Mouse (Mus musculus): Measurements from ENCODE around the gene Trim14. TPM values are rescaled to one million over a fixed set of nuclear protein-coding genes. Genes with fewer than 3 reads are reported as not detected.

Trim14 gene
- total and polyA plus RNA-seq, 3 experiments = 2.1 to 2.9 (median 2.5) TPM

- H3K36me3 ChIP-seq (ENCODE audit: control insufficient read depth, insufficient read depth, low read length) = no peaks in the 10 kb centered on the region
- no peaks in the 10 kb centered on the region for H3K27me3 ChIP-seq (ENCODE audit: control insufficient read depth, insufficient read depth, low read length)
- intact Hi-C loops (cut with DNase I) = loop anchor here (10.0 kb wide), 1 partner anchor 121 kb away; the partner anchor contains the start of gene Tbc1d2
- DNase-seq = peak; percentile 45 to 55
- H3K9ac ChIP-seq (ENCODE audit: low read depth, low read length) = 0 out of 2 replicates have a peak overlapping the region, but pooled peaks have one; percentile 23
- H3K4me3 ChIP-seq = peak overlapping the region; percentile 35
- H3K4me1 ChIP-seq (ENCODE audit: control insufficient read depth, insufficient read depth, low read length) = peaks cover 3% of the 10 kb centered on the region; the same call in 1 of the 2 replicates
- WGBS = 11% methylated on average over 29 of the region's 29 CpGs
- no peaks in the 10 kb centered on the region for H3K79me2 ChIP-seq (replicated peaks; ENCODE audit: control insufficient read depth, insufficient read depth, low read length)
- peak overlapping the region; percentile 53 for H3K27ac ChIP-seq
- no peak for TF ChIP-seq EP300 (IDR thresholded peaks at IDR 0.05; ENCODE audit: insufficient read depth, low read depth, low read length)
- TF ChIP-seq POLR2A (IDR thresholded peaks at IDR 0.05; ENCODE audit: insufficient read depth, low read depth, low read length) = no peak
- TF ChIP-seq CTCF (IDR thresholded peaks at IDR 0.05) = no peak
These were observed 1.8 kb downstream of the Trim14 start for GRCm38 (mm10) chr4:46533934-46534720.

DNA sequence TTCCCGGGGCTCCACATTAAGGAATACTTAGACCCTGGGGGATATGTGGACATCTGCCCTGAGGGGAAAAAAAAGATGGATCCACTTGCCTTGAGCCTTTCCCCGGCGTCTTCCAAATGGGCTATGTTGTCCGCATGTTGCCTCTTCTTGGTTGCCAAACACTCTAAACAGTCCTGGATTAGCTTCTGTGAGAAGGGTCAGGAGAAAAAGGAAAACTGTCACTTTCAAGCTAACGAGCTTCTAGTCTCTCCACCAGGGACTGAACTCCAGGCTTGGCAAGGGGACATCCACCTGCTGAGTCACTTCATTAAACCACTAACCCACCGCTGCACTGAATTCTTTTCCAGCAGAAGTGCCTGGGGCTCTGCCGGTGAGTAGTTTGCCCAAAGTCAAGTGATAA, 3.0 kb downstream of the Trim14 start:
- H3K9ac ChIP-seq (ENCODE audit: low read depth, low read length) = no peak overlapping the region
- H3K27me3 ChIP-seq (ENCODE audit: control insufficient read depth, insufficient read depth, low read length) = no peaks in the 10 kb centered on the region
- H3K4me1 ChIP-seq (ENCODE audit: control insufficient read depth, insufficient read depth, low read length) = peaks cover 3% of the 10 kb centered on the region; the same call in 1 of the 2 replicates
- H3K27ac ChIP-seq = no peak overlapping the region
- H3K36me3 ChIP-seq (ENCODE audit: control insufficient read depth, insufficient read depth, low read length) = no peaks in the 10 kb centered on the region
- TF ChIP-seq POLR2A (IDR thresholded peaks at IDR 0.05; ENCODE audit: insufficient read depth, low read depth, low read length) (no peak), CTCF (IDR thresholded peaks at IDR 0.05) (no peak), EP300 (IDR thresholded peaks at IDR 0.05; ENCODE audit: insufficient read depth, low read depth, low read length) (no peak)
- no peak for DNase-seq
- no peak overlapping the region for H3K4me3 ChIP-seq
- WGBS = 85% methylated on average over 7 of the region's 7 CpGs
- intact Hi-C loops (cut with DNase I) = loop anchor here (10.0 kb wide), 1 partner anchor 122 kb away; the partner anchor contains the start of gene Tbc1d2
- H3K79me2 ChIP-seq (replicated peaks; ENCODE audit: control insufficient read depth, insufficient read depth, low read length) = no peaks in the 10 kb centered on the region

DNA sequence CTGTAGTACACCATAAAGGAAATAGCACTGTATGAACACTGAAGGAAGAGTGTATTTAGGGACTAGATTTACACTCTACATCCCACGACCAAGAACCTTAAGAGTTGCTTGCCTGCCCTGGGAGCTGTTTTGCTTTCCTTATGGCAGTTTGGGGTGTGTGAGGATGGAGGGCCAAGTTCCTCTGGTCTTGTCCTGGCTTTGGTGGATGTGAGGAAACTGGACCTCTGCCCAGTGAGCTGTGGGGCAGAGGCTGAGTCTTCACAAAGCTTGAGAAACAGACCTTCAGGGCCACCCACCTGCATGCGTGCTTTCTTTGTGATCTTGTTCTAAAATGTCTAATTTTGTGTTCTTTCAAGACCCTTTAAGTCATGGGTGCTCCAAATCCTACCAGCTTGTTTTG, 3.4 kb downstream of the Trim14 start:
- intact Hi-C loops (cut with DNase I) = loop anchor here (10.0 kb wide), 1 partner anchor 122 kb away; the partner anchor contains the start of gene Tbc1d2
- no peaks in the 10 kb centered on the region for H3K79me2 ChIP-seq (replicated peaks; ENCODE audit: control insufficient read depth, insufficient read depth, low read length)
- no peaks in the 10 kb centered on the region for H3K27me3 ChIP-seq (ENCODE audit: control insufficient read depth, insufficient read depth, low read length)
- 76% methylated on average over 2 of the region's 2 CpGs for WGBS
- H3K36me3 ChIP-seq (ENCODE audit: control insufficient read depth, insufficient read depth, low read length) = no peaks in the 10 kb centered on the region
- no peak overlapping the region for H3K4me3 ChIP-seq
- TF ChIP-seq POLR2A (IDR thresholded peaks at IDR 0.05; ENCODE audit: insufficient read depth, low read depth, low read length) = no peak
- TF ChIP-seq CTCF (IDR thresholded peaks at IDR 0.05) = no peak
- no peak for TF ChIP-seq EP300 (IDR thresholded peaks at IDR 0.05; ENCODE audit: insufficient read depth, low read depth, low read length)
- H3K4me1 ChIP-seq (ENCODE audit: control insufficient read depth, insufficient read depth, low read length) = peaks cover 3% of the 10 kb centered on the region; the same call in 1 of the 2 replicates
- H3K9ac ChIP-seq (ENCODE audit: low read depth, low read length) = no peak overlapping the region
- H3K27ac ChIP-seq = no peak overlapping the region
- no peak for DNase-seq

- no peak for DNase-seq
- H3K4me3 ChIP-seq = no peak overlapping the region
- H3K4me1 ChIP-seq (ENCODE audit: control insufficient read depth, insufficient read depth, low read length) = peaks cover 2% of the 10 kb centered on the region; the same call in 1 of the 2 replicates
- no peaks in the 10 kb centered on the region for H3K36me3 ChIP-seq (ENCODE audit: control insufficient read depth, insufficient read depth, low read length)
- no peak overlapping the region for H3K9ac ChIP-seq (ENCODE audit: low read depth, low read length)
- H3K27me3 ChIP-seq (ENCODE audit: control insufficient read depth, insufficient read depth, low read length) = no peaks in the 10 kb centered on the region
- WGBS = 71% methylated on average over 7 of the region's 7 CpGs
- intact Hi-C loops (cut with DNase I) = loop anchor here (10.0 kb wide), 1 partner anchor 125 kb away; the partner anchor contains the start of gene Tbc1d2
- TF ChIP-seq CTCF (IDR thresholded peaks at IDR 0.05) = no peak
- no peak for TF ChIP-seq EP300 (IDR thresholded peaks at IDR 0.05; ENCODE audit: insufficient read depth, low read depth, low read length)
- no peak for TF ChIP-seq POLR2A (IDR thresholded peaks at IDR 0.05; ENCODE audit: insufficient read depth, low read depth, low read length)
- no peak overlapping the region for H3K27ac ChIP-seq
- no peaks in the 10 kb centered on the region for H3K79me2 ChIP-seq (replicated peaks; ENCODE audit: control insufficient read depth, insufficient read depth, low read length)
These were observed 6.2 kb downstream of the Trim14 start for GRCm38 (mm10) chr4:46529722-46530121.

GRCm38 (mm10) chr4:46527558-46527926, 8.4 kb downstream of the Trim14 start:
- Histone ChIP-seq H3K4me1 (ENCODE audit: control insufficient read depth, insufficient read depth, low read length) (no peaks in the 10 kb centered on the region), H3K9ac (ENCODE audit: low read depth, low read length) (peak overlapping the region; percentile 53), H3K27ac (no peak overlapping the region), H3K4me3 (no peak overlapping the region), H3K79me2 (replicated peaks; ENCODE audit: control insufficient read depth, insufficient read depth, low read length) (no peaks in the 10 kb centered on the region), H3K36me3 (ENCODE audit: control insufficient read depth, insufficient read depth, low read length) (no peaks in the 10 kb centered on the region), H3K27me3 (ENCODE audit: control insufficient read depth, insufficient read depth, low read length) (no peaks in the 10 kb centered on the region)
- DNase-seq = peak in 1 of 2 experiments; percentile 33
- intact Hi-C loops (cut with DNase I) = no loop called here
- TF ChIP-seq CTCF (IDR thresholded peaks at IDR 0.05) (no peak), POLR2A (IDR thresholded peaks at IDR 0.05; ENCODE audit: insufficient read depth, low read depth, low read length) (peak; percentile 47; the same call in 1 of the 2 replicates)
- WGBS = 3% methylated on average over 7 of the region's 7 CpGs

Data from heart, adult 2 months (tissue).